Mouse (Mus musculus) limb, embryonic 12.5 days (tissue): Measurements from ENCODE around the gene C1rl. TPM values are rescaled to one million over a fixed set of nuclear protein-coding genes. Genes with fewer than 3 reads are reported as not detected.
"Not testable (repeated sequence)": the region's sequence is repeated elsewhere in the genome, so short reads cannot be mapped to it uniquely, and the experiment has no call there.

Source experiments
- ATAC-seq: fragments of 200-750 bp; cut with Nextera tagmentation; 2 replicates; pipeline ENCODE4 v1.8.0; 2017; ENCODE audit warnings: low read depth, moderate TSS enrichment; ENCODE audit not compliant: insufficient number of reproducible peaks, insufficient read depth, low FRiP score, low TSS enrichment
- H3K27ac ChIP-seq: fragments of 300-500 bp; sonication (generic); 2 replicates; pipeline ENCODE4 v1.5.1; 2016; ENCODE audit warnings: mild to moderate bottlenecking, moderate library complexity
- H3K27me3 ChIP-seq: fragments of 300-500 bp; sonication (generic); 2 replicates; pipeline ENCODE4 v1.6.1; 2016; ENCODE audit warnings: mild to moderate bottlenecking, moderate library complexity
- H3K36me3 ChIP-seq: fragments of 300-500 bp; sonication (generic); 2 replicates; pipeline ENCODE4 v1.6.1; 2016; ENCODE audit warnings: mild to moderate bottlenecking, moderate library complexity
- H3K4me1 ChIP-seq: fragments of 300-500 bp; sonication (generic); replicated peaks from 2 replicates; pipeline ENCODE4 v1.6.1; 2016
- H3K4me2 ChIP-seq: fragments of 300-500 bp; sonication (generic); 2 replicates; pipeline ENCODE4 v1.6.1; 2016; ENCODE audit warnings: mild to moderate bottlenecking, moderate library complexity
- H3K4me3 ChIP-seq: fragments of 300-500 bp; sonication (generic); replicated peaks from 2 replicates; pipeline ENCODE4 v1.5.1; 2016; ENCODE audit warnings: mild to moderate bottlenecking
- H3K9ac ChIP-seq: fragments of 300-500 bp; sonication (generic); replicated peaks from 2 replicates; pipeline ENCODE4 v1.6.1; 2016; ENCODE audit warnings: mild to moderate bottlenecking, moderate library complexity
- H3K9me3 ChIP-seq: fragments of 300-500 bp; sonication (generic); 2 replicates; pipeline ENCODE4 v1.6.1; 2016; ENCODE audit warnings: mild to moderate bottlenecking, moderate library complexity
- WGBS: fragments of 180-500 bp; shearing (Covaris S2); methylation state at CpG from one replicate; pipeline ENCODE4 v1.1.7; 2016; 5-methylcytosine and 5-hydroxymethylcytosine counted together
- polyA plus RNA-seq: library from polyadenylated mRNA; unstranded; fragments of >200 nt; fragmentation: Nextera tagmentation; extraction: Ambion mirVana; gene quantifications from 2 replicates; pipeline ENCODE4 v1.2.1, GENCODE M21; 2016

The C1rl gene
- polyA plus RNA-seq, 1 experiment from 2014 or later, result 0.63 TPM

DNA sequence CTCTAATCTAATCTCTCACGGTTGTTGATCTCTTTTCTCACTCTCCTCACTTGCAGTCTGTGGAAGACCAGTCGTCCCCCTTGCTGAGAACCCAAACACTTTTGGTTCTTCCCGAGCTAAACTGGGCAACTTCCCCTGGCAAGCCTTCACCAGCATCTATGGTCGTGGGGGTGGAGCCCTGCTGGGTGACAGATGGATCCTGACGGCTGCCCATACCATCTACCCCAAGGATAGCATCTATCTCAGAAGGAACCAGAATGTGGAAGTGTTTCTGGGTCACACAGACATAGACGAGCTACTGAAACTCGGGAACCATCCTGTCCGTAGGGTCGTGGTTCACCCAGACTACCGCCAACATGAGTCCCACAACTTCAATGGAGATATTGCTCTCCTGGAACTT is 15.4 kb downstream of the C1rl start:
- no peak overlapping the region for H3K4me3 ChIP-seq
- no peaks in the 10 kb centered on the region for H3K27me3 ChIP-seq
- no peak for ATAC-seq
- no peak overlapping the region for H3K27ac ChIP-seq
- H3K9ac ChIP-seq, result no peak overlapping the region
- no peaks in the 10 kb centered on the region for H3K36me3 ChIP-seq
- no peaks in the 10 kb centered on the region for H3K9me3 ChIP-seq
- H3K4me2 ChIP-seq, result no peak overlapping the region
- 79% methylated on average over 10 of the region's 10 CpGs for WGBS
- H3K4me1 ChIP-seq, result no peaks in the 10 kb centered on the region

DNA sequence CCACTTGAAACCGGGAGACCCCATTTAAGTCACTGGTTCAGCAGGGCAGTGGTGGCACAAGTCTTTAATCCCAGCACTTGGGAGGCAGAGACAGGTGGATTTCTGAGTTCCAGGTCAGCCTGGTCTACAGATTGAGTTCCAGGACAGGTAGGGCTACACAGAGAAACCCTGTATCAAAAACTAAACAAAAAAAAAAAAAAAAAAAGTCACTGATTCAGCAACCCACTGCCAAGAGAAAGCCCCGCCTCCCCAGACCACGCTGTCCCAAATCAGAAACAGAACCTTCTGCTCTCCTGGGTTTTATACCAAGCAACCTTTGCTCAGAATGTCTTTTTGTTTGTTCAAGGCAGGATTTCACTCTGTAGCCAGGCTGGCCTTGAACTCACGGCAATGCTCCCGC is 16.3 kb downstream of the C1rl start:
- 90% methylated on average over 5 of the region's 5 CpGs for WGBS
- H3K4me1 ChIP-seq, H3K27me3 ChIP-seq, H3K4me3 ChIP-seq, H3K36me3 ChIP-seq, H3K4me2 ChIP-seq, H3K27ac ChIP-seq, H3K9ac ChIP-seq, ATAC-seq, H3K9me3 ChIP-seq: not testable (repeated sequence)

DNA sequence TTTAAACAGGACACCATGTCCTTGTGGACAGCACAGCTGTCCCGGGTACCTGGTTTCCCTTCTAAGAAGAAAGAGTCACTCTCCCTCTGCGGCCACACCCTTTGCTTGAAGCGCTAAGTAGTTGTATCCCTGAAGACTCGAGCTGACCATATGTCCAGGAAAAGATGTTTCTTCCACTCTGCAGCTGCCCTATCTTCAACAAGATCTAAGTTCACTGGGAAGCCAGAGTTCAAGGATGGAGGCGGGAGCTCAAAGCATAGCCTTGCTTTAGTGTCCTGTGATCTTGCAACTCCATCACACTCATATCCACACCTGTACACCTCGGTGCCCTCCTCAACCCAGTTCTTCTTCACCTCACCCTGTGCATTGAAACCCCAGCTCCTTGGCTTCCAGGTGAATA is 19.0 kb downstream of the C1rl start:
- Histone ChIP-seq H3K4me3 (no peak overlapping the region), H3K9ac (no peak overlapping the region), H3K4me1 (no peaks in the 10 kb centered on the region), H3K27ac (no peak overlapping the region), H3K36me3 (no peaks in the 10 kb centered on the region), H3K4me2 (no peak overlapping the region), H3K9me3 (no peaks in the 10 kb centered on the region), H3K27me3 (no peaks in the 10 kb centered on the region)
- 64% methylated on average over 6 of the region's 6 CpGs for WGBS
- ATAC-seq, result no peak

DNA sequence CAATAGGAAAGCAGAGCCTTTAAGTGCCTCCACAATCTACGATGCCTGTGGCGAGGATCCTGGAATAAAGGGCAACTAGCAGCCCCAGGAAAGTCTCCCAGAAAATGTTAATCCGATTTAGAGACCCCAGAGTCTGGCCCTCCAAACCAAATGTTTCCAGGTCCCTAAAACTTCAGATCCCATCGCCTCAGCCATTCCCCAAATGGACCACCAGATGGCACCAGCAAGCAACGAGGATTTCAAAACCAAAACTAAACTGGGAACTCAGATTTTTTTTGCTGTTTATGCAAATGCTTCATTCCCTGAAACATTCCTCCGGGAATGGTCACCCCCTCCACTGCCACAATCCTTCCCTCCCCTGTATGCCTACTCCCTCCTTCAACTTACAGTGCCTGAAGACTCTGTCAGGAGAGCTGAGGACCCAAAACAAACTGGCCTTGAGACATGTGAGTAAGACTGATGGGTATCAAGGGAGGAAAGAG is 19.5 kb downstream of the C1rl start, which contains the start of gene C1ra:
TSS of gene C1ra (plus strand) at position 51 of the 482 bp plus-strand sequence.
- Histone ChIP-seq H3K27ac (no peak within 1 kb of the TSS), H3K4me1 (no peaks in the 10 kb centered on the region), H3K4me3 (no peak within 1 kb of the TSS), H3K27me3 (no peaks in the 10 kb centered on the region), H3K9ac (no peak within 1 kb of the TSS), H3K4me2 (peak within 1 kb of the TSS; percentile 44), H3K9me3 (no peaks in the 10 kb centered on the region), H3K36me3 (no peaks in the 10 kb centered on the region)
- 11% methylated on average over 6 of the region's 6 CpGs for WGBS
- no peak for ATAC-seq

- not testable (repeated sequence) for H3K4me1 ChIP-seq, H3K27me3 ChIP-seq, H3K4me2 ChIP-seq, H3K9ac ChIP-seq, H3K27ac ChIP-seq, H3K4me3 ChIP-seq, H3K36me3 ChIP-seq, ATAC-seq, H3K9me3 ChIP-seq
- WGBS, result 93% methylated on average over 4 of the region's 4 CpGs
Observed at GRCm38 (mm10) chr6:124517733-124518132, 24.8 kb downstream of the C1rl start.

DNA sequence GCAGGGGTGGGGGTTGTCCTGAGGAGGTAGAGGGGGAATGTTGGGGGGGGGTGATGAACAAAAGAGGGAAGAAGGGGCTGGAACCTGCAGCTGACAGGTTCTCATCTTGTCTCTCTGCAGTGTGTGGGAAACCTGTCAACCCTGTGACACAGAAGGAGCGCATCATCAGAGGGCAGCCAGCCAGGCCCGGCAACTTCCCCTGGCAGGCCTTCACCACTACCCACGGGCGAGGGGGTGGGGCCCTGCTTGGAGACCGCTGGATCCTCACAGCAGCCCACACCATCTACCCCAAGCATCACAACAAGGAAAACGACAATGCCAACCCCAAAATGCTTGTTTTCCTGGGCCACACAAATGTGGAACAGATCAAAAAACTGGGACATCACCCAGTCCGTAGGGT is 29.2 kb downstream of the C1rl start:
- H3K27me3 ChIP-seq, H3K36me3 ChIP-seq, H3K9me3 ChIP-seq, ATAC-seq, H3K27ac ChIP-seq, H3K9ac ChIP-seq, H3K4me1 ChIP-seq, H3K4me3 ChIP-seq, H3K4me2 ChIP-seq: not testable (repeated sequence)
- 83% methylated on average over 7 of the region's 7 CpGs for WGBS

GRCm38 (mm10) chr6:124527881-124528280 is 35.0 kb downstream of the C1rl start:
- Histone ChIP-seq H3K9ac (no peak overlapping the region), H3K27me3 (no peaks in the 10 kb centered on the region), H3K4me3 (no peak overlapping the region), H3K36me3 (no peaks in the 10 kb centered on the region), H3K4me2 (no peak overlapping the region), H3K4me1 (no peaks in the 10 kb centered on the region), H3K27ac (no peak overlapping the region), H3K9me3 (no peaks in the 10 kb centered on the region)
- WGBS, result 77% methylated on average over 3 of the region's 3 CpGs
- no peak for ATAC-seq

- H3K27ac ChIP-seq, result no peak overlapping the region
- WGBS, result 89% methylated on average over 8 of the region's 8 CpGs
- no peak overlapping the region for H3K4me2 ChIP-seq
- no peaks in the 10 kb centered on the region for H3K4me1 ChIP-seq
- ATAC-seq, result no peak
- H3K27me3 ChIP-seq, result no peaks in the 10 kb centered on the region
- no peaks in the 10 kb centered on the region for H3K36me3 ChIP-seq
- H3K9ac ChIP-seq, result no peak overlapping the region
- H3K9me3 ChIP-seq, result no peaks in the 10 kb centered on the region
- H3K4me3 ChIP-seq, result no peak overlapping the region
Observed at GRCm38 (mm10) chr6:124531077-124531476, 38.2 kb downstream of the C1rl start.

GRCm38 (mm10) chr6:124536125-124536829 is 43.4 kb downstream of the C1rl start:
- not testable (repeated sequence) for ATAC-seq, H3K27me3 ChIP-seq, H3K9ac ChIP-seq, H3K36me3 ChIP-seq, H3K27ac ChIP-seq, H3K4me3 ChIP-seq, H3K4me2 ChIP-seq, H3K4me1 ChIP-seq, H3K9me3 ChIP-seq
- WGBS, result 84% methylated on average over 8 of the region's 8 CpGs

GRCm38 (mm10) chr6:124541176-124541575 is 48.3 kb downstream of the C1rl start:
- H3K4me2 ChIP-seq, H3K9me3 ChIP-seq, H3K4me1 ChIP-seq, ATAC-seq, H3K9ac ChIP-seq, H3K36me3 ChIP-seq, H3K27ac ChIP-seq, H3K27me3 ChIP-seq, H3K4me3 ChIP-seq: not testable (repeated sequence)
- WGBS, result 80% methylated on average over 2 of the region's 2 CpGs

GRCm38 (mm10) chr6:124542284-124542683 is 49.4 kb downstream of the C1rl start, which contains the start of gene C1s1:
TSS of gene C1s1 (minus strand) at chr6:124542359.
- H3K9me3 ChIP-seq, H3K4me3 ChIP-seq, H3K36me3 ChIP-seq, H3K27ac ChIP-seq, ATAC-seq, H3K9ac ChIP-seq, H3K27me3 ChIP-seq, H3K4me1 ChIP-seq, H3K4me2 ChIP-seq: not testable (repeated sequence)
- 0% methylated on average over 1 of the region's 1 CpGs for WGBS

GRCm38 (mm10) chr6:124544466-124544865 is 51.6 kb downstream of the C1rl start:
- Histone ChIP-seq H3K27me3 (no peaks in the 10 kb centered on the region), H3K4me1 (no peaks in the 10 kb centered on the region), H3K27ac (no peak overlapping the region), H3K9ac (no peak overlapping the region), H3K4me2 (no peak overlapping the region), H3K9me3 (no peaks in the 10 kb centered on the region), H3K4me3 (no peak overlapping the region), H3K36me3 (no peaks in the 10 kb centered on the region)
- WGBS, result 85% methylated on average over 6 of the region's 6 CpGs
- no peak for ATAC-seq
